Mouse (Mus musculus) heart, embryonic 11.5 days (tissue): ENCODE results near the gene Bex6. TPM values are rescaled to one million over a fixed set of nuclear protein-coding genes. Genes with fewer than 3 reads are reported as not detected.

Experiments
- ATAC-seq: fragments of 200-750 bp; cut with Nextera tagmentation; replicated peaks from 2 replicates; pipeline ENCODE4 v1.8.0; 2017; ENCODE audit warnings: moderate library complexity; ENCODE audit not compliant: insufficient number of reproducible peaks, low FRiP score, low TSS enrichment
- H3K27ac ChIP-seq: fragments of 300-500 bp; sonication (generic); 2 replicates; pipeline ENCODE4 v1.5.1; 2014; ENCODE audit warnings: mild to moderate bottlenecking, low read depth, low read length
- H3K27me3 ChIP-seq: fragments of 300-500 bp; sonication (generic); 2 replicates; pipeline ENCODE4 v1.6.1; 2014; ENCODE audit warnings: mild to moderate bottlenecking, low read length, mixed read lengths; ENCODE audit not compliant: control insufficient read depth, insufficient read depth
- H3K36me3 ChIP-seq: fragments of 300-500 bp; sonication (generic); 2 replicates; pipeline ENCODE4 v1.6.1; 2014; ENCODE audit warnings: mild to moderate bottlenecking, low read length, moderate library complexity, mixed read lengths; ENCODE audit not compliant: control insufficient read depth, insufficient read depth
- H3K4me1 ChIP-seq: fragments of 300-500 bp; sonication (generic); 2 replicates; pipeline ENCODE4 v1.6.1; 2014; ENCODE audit warnings: low read length; ENCODE audit not compliant: control insufficient read depth, insufficient read depth
- H3K4me2 ChIP-seq: fragments of 300-500 bp; sonication (generic); 2 replicates; pipeline ENCODE4 v1.6.1; 2014; ENCODE audit warnings: mild to moderate bottlenecking, moderate library complexity
- H3K4me3 ChIP-seq: fragments of 300-500 bp; sonication (generic); 2 replicates; pipeline ENCODE4 v1.5.1; 2014; ENCODE audit warnings: low read depth, low read length
- H3K9ac ChIP-seq: fragments of 300-500 bp; sonication (generic); 2 replicates; pipeline ENCODE4 v1.6.1; 2014; ENCODE audit warnings: mild to moderate bottlenecking, low read depth, low read length, moderate library complexity
- H3K9me3 ChIP-seq: fragments of 300-500 bp; sonication (generic); replicated peaks from 2 replicates; pipeline ENCODE4 v1.6.1; 2016; ENCODE audit warnings: low read length; ENCODE audit not compliant: control insufficient read depth
- WGBS: fragments of 180-500 bp; shearing (Covaris S2); extraction: QIAGEN DNeasy Blood & Tissue Kit; methylation state at CpG from one replicate; pipeline ENCODE4 v1.1.7; 2014; ENCODE audit not compliant: insufficient replicate concordance; 5-methylcytosine and 5-hydroxymethylcytosine counted together
- polyA plus RNA-seq: library from polyadenylated mRNA; unstranded; fragments of >200 nt; fragmentation: Nextera tagmentation; extraction: Ambion mirVana; gene quantifications from 2 replicates; pipeline ENCODE4 v1.2.1, GENCODE M21; 2014

Gene Bex6
- polyA plus RNA-seq, 1 experiment from 2014 or later, result 0.42 TPM

DNA sequence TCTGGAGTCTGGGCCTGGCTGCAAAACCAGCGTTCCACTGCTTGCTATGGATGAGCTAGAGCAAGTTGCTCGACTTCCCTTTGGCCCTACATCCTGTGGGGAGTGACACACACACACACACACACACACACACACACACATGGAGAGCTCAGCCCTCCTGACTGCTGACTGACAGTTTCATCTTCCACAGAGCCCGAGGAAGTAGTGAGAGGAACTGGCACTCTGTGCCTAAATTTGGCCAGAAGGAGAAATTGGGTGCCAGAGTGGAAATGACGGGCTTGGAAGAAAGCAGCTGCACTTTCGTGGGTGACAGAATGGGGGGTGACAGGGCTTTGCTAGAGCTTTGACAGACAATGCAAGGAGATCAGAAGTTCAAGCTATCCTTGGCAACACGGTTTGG, 9.5 kb downstream of the Bex6 start:
- 50% methylated on average over 6 of the region's 6 CpGs for WGBS
- Histone ChIP-seq H3K4me2 (no peak overlapping the region), H3K4me3 (no peak overlapping the region), H3K27ac (no peak overlapping the region), H3K27me3 (no peaks in the 10 kb centered on the region), H3K36me3 (no peaks in the 10 kb centered on the region), H3K9ac (no peak overlapping the region), H3K9me3 (no peaks in the 10 kb centered on the region), H3K4me1 (no peaks in the 10 kb centered on the region)
- no peak for ATAC-seq

- H3K4me2 ChIP-seq, result no peak overlapping the region
Observed at GRCm38 (mm10) chr16:32190011-32190441, 10.4 kb downstream of the Bex6 start.

GRCm38 (mm10) chr16:32200256-32201003, 20.8 kb downstream of the Bex6 start:
- WGBS, result 70% methylated on average over 21 of the region's 21 CpGs
- no peak for ATAC-seq
- Histone ChIP-seq H3K27me3 (no peaks in the 10 kb centered on the region), H3K9ac (0 out of 2 replicates have a peak overlapping the region, but pooled peaks have one; percentile 22), H3K4me1 (no peaks in the 10 kb centered on the region), H3K36me3 (no peaks in the 10 kb centered on the region), H3K4me3 (no peak overlapping the region), H3K4me2 (peak overlapping the region; percentile 29; the same call in 1 of the 2 replicates), H3K9me3 (no peaks in the 10 kb centered on the region), H3K27ac (no peak overlapping the region)

More at GRCm38 (mm10) chr16:32190011-32190441, 10.4 kb downstream of the Bex6 start:
- 44% methylated on average over 12 of the region's 12 CpGs for WGBS
- Histone ChIP-seq H3K4me1 (no peaks in the 10 kb centered on the region), H3K36me3 (no peaks in the 10 kb centered on the region), H3K9me3 (no peaks in the 10 kb centered on the region), H3K27ac (no peak overlapping the region), H3K9ac (no peak overlapping the region), H3K27me3 (no peaks in the 10 kb centered on the region), H3K4me3 (no peak overlapping the region)
- ATAC-seq, result no peak

- H3K9me3 ChIP-seq, result no peaks in the 10 kb centered on the region
- H3K36me3 ChIP-seq, result no peaks in the 10 kb centered on the region
- no peak for ATAC-seq
- no peak overlapping the region for H3K4me3 ChIP-seq
- H3K4me2 ChIP-seq, result peak overlapping the region; percentile 29; the same call in 1 of the 2 replicates
- no peak overlapping the region for H3K9ac ChIP-seq
- no peaks in the 10 kb centered on the region for H3K27me3 ChIP-seq
- no peak overlapping the region for H3K27ac ChIP-seq
- WGBS, result 78% methylated on average over 9 of the region's 9 CpGs
- H3K4me1 ChIP-seq, result no peaks in the 10 kb centered on the region
Observed at GRCm38 (mm10) chr16:32201004-32201325, 21.3 kb downstream of the Bex6 start.

- Histone ChIP-seq H3K4me2 (no peak overlapping the region), H3K4me1 (no peaks in the 10 kb centered on the region), H3K4me3 (no peak overlapping the region), H3K9me3 (no peaks in the 10 kb centered on the region), H3K27me3 (no peaks in the 10 kb centered on the region), H3K9ac (no peak overlapping the region), H3K27ac (no peak overlapping the region), H3K36me3 (no peaks in the 10 kb centered on the region)
- no peak for ATAC-seq
- WGBS, result 72% methylated on average over 6 of the region's 6 CpGs
Observed at GRCm38 (mm10) chr16:32202681-32203080, 23.1 kb downstream of the Bex6 start.

DNA sequence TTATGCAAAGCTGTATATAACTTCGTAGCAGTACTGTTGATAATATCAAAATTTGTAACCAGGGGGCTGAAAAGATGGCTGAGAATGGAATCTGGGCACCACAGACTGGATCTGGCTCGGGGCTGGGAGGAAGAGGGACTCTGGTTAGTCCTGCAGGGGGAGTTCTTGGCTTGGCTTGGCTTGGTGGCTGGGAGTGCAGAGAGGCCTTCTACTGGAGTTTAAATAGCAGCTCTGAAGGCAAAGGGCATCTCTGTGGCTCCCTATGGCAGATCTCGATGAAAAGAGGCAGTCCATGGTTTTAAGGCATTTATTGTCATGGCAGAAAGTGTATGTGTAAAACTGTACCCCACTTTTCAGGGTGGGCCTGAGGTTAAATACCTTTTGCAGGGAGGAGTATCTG, 25.3 kb downstream of the Bex6 start:
- ATAC-seq, result no peak
- Histone ChIP-seq H3K9ac (no peak overlapping the region), H3K9me3 (peaks cover 3% of the 10 kb centered on the region; the same call in 1 of the 2 replicates), H3K4me2 (no peak overlapping the region), H3K4me1 (no peaks in the 10 kb centered on the region), H3K27me3 (no peaks in the 10 kb centered on the region), H3K36me3 (no peaks in the 10 kb centered on the region), H3K4me3 (no peak overlapping the region), H3K27ac (no peak overlapping the region)
- WGBS, result 55% methylated on average over 3 of the region's 3 CpGs

- no peak for ATAC-seq
- Histone ChIP-seq H3K27me3 (no peaks in the 10 kb centered on the region), H3K9me3 (peaks cover 4% of the 10 kb centered on the region; the same call in 1 of the 2 replicates), H3K27ac (no peak overlapping the region), H3K9ac (no peak overlapping the region), H3K36me3 (no peaks in the 10 kb centered on the region), H3K4me1 (no peaks in the 10 kb centered on the region), H3K4me3 (no peak overlapping the region), H3K4me2 (no peak overlapping the region)
Observed at GRCm38 (mm10) chr16:32214156-32214555, 34.5 kb downstream of the Bex6 start.

DNA sequence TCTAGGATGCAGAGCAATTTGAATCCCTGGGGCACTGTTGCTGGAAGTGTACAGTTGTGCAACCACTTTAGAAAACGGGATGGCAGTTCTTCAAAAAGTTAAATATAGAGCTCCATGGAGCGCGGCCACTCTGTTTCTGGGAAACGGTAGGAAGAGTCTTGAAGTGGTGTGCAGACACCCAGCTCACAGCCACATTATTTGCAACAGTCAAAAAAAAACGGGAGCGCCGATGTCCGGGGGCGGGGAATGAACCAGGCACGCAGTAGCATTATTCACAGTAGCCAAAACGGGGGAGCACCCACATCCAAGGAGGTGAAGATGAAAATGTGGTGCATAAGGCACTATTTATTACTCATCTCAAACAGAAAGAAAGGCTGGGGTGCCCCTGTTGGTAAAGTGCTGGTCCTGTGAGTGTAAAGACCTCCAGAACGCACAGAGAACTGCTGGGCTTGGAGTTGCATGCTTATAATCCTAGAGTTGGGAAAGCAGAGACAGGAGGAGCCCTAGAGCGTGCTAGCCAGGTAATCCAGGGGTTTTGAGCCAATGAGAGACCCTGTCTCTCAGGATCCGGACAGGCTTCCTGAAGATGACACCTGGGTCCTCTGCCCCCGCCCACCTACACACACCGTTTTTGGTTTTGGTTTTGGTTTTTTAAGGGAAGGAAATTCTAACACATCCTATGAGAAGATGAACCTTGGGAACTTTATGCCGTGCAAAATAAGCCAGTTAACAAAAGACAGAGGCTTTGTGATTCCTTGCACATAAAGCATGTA, 35.4 kb downstream of the Bex6 start:
- 70% methylated on average over 17 of the region's 17 CpGs for WGBS
- ATAC-seq, result no peak
- Histone ChIP-seq H3K27me3 (no peaks in the 10 kb centered on the region), H3K9ac (no peak overlapping the region), H3K27ac (no peak overlapping the region), H3K9me3 (peaks cover under 1% of the 10 kb centered on the region; the same call in 1 of the 2 replicates), H3K4me2 (peak overlapping the region; percentile 22), H3K4me3 (no peak overlapping the region), H3K4me1 (no peaks in the 10 kb centered on the region), H3K36me3 (no peaks in the 10 kb centered on the region)
